Mouse (Mus musculus): ENCODE data around the gene Usp54.

GRCm38 (mm10) chr14:20626971-20627370 is 13.9 kb downstream of the Usp54 start:
- TF ChIP-seq GATA1 (IDR thresholded peaks at IDR 0.05; ENCODE audit: low read length) = no peak
- TF ChIP-seq TAL1 (IDR thresholded peaks at IDR 0.05; ENCODE audit: low read length) = no peak
